Mouse (Mus musculus) heart, postnatal 14 days (tissue): ENCODE results near the gene Amph. TPM values are rescaled to one million over a fixed set of nuclear protein-coding genes. Genes with fewer than 3 reads are reported as not detected.
A peak's percentile ranks its signal among the peaks of the same experiment; 100 is the strongest.
"Not testable (repeated sequence)": the region's sequence is repeated elsewhere in the genome, so short reads cannot be mapped to it uniquely, and the experiment has no call there.

Source experiments
- DNase-seq, 2 experiments: peaks; one replicate each; pipeline ENCODE4 v3.0.0; 2021 to 2022
- intact Hi-C: fragments of 180-260 bp; cut with DNase I; formaldehyde crosslinking; loops from one replicate; pipeline ENCODE4 v1.15.1; 2025
- long read RNA-seq, 2 experiments: library from polyadenylated mRNA; stranded (forward); transcript quantifications; one replicate each; pipeline ENCODE4 v2.0.0; 2021
- total RNA-seq, 2 experiments: library from RNA; stranded (reverse); gene quantifications; 2 replicates each; pipeline ENCODE4 v1.2.3; 2021

Gene Amph
- total RNA-seq, result 1 to 10 TPM in 1 of 2 experiments, under 1 TPM in 1; 0.90 to 1.5 TPM
- long read RNA-seq, experiment 1, partial matches to known transcripts, result 0 of 2 reads
- long read RNA-seq, experiment 1, other reads (novel, unspliced or antisense), result 1 of 2 reads
- long read RNA-seq, experiment 2, partial matches to known transcripts, result 0 of 1 reads
- long read RNA-seq, experiment 2, other reads (novel, unspliced or antisense), result 1 of 1 reads

- peak; percentile 56 to 57 for DNase-seq
- intact Hi-C loops, result no loop called here
These were observed at the start of gene Amph for GRCm38 (mm10) chr13:18948171-18949028. Gene Amph, plus strand, starts transcription at chr13:18948205.

GRCm38 (mm10) chr13:18903623-18904022, 44.4 kb upstream of the Amph start:
- intact Hi-C loops, result no loop called here
- DNase-seq, result no peak

GRCm38 (mm10) chr13:18914774-18915173, 33.2 kb upstream of the Amph start:
- no peak for DNase-seq
- intact Hi-C loops, result no loop called here

GRCm38 (mm10) chr13:18933191-18933590, 14.8 kb upstream of the Amph start:
- intact Hi-C loops, DNase-seq: not testable (repeated sequence)

GRCm38 (mm10) chr13:18947686-18948085, 319 bp upstream of the Amph start:
- DNase-seq, result no peak
- intact Hi-C loops, result no loop called here

- intact Hi-C loops, result no loop called here
- no peak for DNase-seq
These were observed 985 bp downstream of the Amph start for GRCm38 (mm10) chr13:18949029-18949350.

GRCm38 (mm10) chr13:18949626-18950200, 1.7 kb downstream of the Amph start:
- DNase-seq, result no peak
- intact Hi-C loops, result no loop called here

- no peak for DNase-seq
- intact Hi-C loops, result no loop called here
These were observed 5.6 kb downstream of the Amph start for GRCm38 (mm10) chr13:18953575-18953974.

GRCm38 (mm10) chr13:18956065-18956913, 8.3 kb downstream of the Amph start:
- no peak for DNase-seq

GRCm38 (mm10) chr13:18957028-18957427, 9.0 kb downstream of the Amph start:
- no peak for DNase-seq
- intact Hi-C loops, result no loop called here

More at GRCm38 (mm10) chr13:18956065-18956913, 8.3 kb downstream of the Amph start:
- intact Hi-C loops, result no loop called here

- intact Hi-C loops, result no loop called here
- no peak for DNase-seq
These were observed 24.6 kb downstream of the Amph start for GRCm38 (mm10) chr13:18972571-18972970.

GRCm38 (mm10) chr13:18974351-18974750, 26.3 kb downstream of the Amph start:
- intact Hi-C loops, result no loop called here
- DNase-seq, result no peak

GRCm38 (mm10) chr13:18987266-18987665, 39.3 kb downstream of the Amph start:
- intact Hi-C loops, result no loop called here
- no peak for DNase-seq

GRCm38 (mm10) chr13:18988323-18988722, 40.3 kb downstream of the Amph start:
- DNase-seq, result no peak
- intact Hi-C loops, result no loop called here

- intact Hi-C loops, result no loop called here
- no peak for DNase-seq
These were observed 41.2 kb downstream of the Amph start for GRCm38 (mm10) chr13:18989185-18989714.

GRCm38 (mm10) chr13:19002502-19002901, 54.5 kb downstream of the Amph start:
- no peak for DNase-seq
- intact Hi-C loops, result no loop called here

- intact Hi-C loops, result no loop called here
These were observed 56.4 kb downstream of the Amph start for GRCm38 (mm10) chr13:19004406-19004805.

GRCm38 (mm10) chr13:19008440-19008839, 60.4 kb downstream of the Amph start:
- intact Hi-C loops, result no loop called here
- DNase-seq, result no peak

More at GRCm38 (mm10) chr13:19004406-19004805, 56.4 kb downstream of the Amph start:
- DNase-seq, result no peak

- DNase-seq, result no peak
- intact Hi-C loops, result no loop called here
These were observed 66.9 kb downstream of the Amph start for GRCm38 (mm10) chr13:19014825-19015375.

- no peak for DNase-seq
- intact Hi-C loops, result no loop called here
These were observed 73.5 kb downstream of the Amph start for GRCm38 (mm10) chr13:19021529-19021928.
